Mouse (Mus musculus): Measurements from ENCODE around the gene Slc39a11.

The Slc39a11 gene

DNA sequence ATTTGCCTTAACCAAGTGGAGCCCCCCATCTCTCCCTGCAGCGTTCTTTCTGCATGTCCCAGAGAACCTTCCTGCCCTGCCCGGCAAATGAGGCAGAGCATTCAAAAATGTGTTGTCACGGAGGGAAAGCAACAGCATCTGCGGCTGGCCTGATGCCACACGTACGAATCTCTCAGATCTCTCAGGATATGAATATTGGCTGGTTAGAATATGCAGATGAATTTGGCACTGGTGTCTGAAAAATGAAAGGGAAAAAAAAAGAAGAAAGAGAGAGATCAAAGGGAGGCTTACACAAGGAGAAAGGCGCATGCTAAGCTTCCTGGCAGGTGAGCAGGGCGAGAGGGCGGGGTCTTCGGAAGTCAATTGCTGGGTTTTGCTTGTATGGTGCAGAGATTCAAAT, 443.8 kb downstream of the Slc39a11 start:
- no peak for DNase-seq (ENCODE audit: low read depth in 2 of 2, low spot score in 2 of 2)

DNA sequence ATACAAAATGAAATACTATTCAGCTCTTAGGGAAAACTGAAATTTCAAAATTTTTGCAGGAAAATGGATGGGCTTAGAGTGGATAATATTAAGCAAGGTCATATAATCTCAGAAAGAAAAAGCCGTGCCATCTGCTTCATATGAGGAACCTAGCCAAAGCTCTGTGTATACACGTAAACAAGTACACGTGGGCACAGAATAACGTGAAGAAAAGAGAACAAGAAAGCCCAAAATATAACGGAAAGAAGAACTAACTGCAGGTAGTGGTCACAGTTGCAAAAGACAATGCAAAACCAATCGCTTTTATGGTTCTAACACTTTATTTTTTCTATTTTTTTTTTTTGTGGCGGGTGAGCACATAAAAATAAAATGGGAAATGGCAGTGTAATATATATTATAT, 446.9 kb downstream of the Slc39a11 start:
- no peak for DNase-seq (ENCODE audit: low read depth in 2 of 2, low spot score in 2 of 2)

DNA sequence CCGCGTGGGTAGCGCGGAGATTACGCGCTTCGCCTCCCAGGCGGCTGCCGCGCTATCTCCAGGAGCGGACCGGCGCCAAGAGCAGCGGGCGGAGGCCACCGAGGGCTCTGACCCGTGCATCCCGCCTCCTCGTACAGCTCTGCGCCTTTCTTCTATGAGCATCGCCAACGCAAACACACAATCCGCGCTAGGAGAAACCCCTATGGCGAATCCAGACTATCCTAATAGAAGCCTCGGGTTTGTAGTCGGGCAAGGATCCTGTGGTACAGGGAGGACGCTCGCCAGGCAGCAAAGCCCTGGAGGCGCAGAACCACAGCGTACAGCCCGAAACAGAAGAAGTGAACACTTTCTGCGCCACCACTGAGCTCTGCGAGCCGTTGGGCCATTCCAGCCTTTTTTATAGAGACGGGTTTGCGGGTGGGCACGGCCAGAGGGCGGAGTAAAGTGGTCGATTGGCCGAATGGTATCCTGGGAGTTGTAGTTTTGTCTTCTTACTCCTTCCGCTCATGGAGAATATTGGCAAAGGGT, 448.3 kb downstream of the Slc39a11 start:
- DNase-seq (ENCODE audit: low read depth in 2 of 2, low spot score in 2 of 2) = peak; percentile 44 to 54

DNA sequence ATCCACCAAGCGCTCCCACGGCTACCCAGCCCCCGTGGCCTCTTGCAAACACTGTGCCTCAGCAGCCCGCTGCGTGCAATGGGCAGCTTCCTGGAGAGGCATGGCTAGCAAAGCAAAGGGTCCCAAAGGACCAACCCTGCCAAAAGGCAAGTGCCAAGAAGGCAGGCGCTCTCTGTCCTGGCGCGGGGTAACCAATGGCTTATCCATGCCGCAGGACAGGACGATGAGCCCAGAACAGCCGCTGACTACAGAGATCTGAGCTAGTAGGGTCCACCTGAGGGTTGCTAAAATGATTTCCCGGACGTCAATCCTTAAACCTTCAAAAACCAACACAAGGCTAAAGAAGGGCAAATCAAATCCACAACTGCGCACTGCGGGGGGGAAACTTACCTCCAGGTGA, 449.0 kb downstream of the Slc39a11 start:
- DNase-seq (ENCODE audit: low read depth in 2 of 2, low spot score in 2 of 2) = no peak

DNA sequence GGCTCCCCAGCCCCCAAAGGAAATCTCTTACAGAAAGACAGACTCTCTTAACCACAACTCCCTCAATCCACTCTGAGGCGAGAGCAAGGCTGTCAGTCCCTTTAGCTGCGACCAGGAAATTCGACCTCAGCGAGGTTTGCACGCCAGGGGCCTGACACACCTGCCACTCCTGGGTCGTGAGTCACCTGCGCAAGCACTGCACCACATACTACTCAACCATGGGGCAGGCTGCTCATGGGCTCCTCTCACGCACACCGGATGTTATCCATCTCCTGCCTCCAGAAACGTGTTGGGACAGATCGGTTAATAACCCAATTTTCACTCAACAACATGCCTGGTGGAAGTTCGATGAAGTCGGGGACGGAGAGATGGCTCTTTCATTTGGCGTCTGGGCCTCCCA, 451.3 kb downstream of the Slc39a11 start:
- no peak for DNase-seq (ENCODE audit: low read depth in 2 of 2, low spot score in 2 of 2)

DNA sequence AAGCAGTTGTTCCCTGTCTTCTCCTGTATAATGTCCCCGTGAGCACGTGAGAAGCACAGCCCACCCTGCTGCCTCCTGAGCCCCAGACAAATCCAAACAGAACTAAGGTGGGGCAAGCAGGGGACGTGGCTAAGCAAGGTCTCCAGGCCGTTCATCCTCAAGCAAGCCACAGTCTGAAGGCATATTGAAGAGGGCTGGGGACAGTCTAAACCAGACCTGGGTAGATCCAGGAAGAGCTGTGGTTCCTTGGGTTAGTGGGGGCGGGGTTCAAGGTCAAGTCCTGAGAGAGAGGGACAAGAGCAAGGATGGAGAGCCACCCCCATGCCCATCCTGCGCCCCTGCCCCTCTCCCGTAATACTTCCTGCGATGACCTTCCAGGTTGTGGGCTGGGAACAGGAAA, 452.3 kb downstream of the Slc39a11 start:
- DNase-seq (ENCODE audit: low read depth in 2 of 2, low spot score in 2 of 2) = no peak

DNA sequence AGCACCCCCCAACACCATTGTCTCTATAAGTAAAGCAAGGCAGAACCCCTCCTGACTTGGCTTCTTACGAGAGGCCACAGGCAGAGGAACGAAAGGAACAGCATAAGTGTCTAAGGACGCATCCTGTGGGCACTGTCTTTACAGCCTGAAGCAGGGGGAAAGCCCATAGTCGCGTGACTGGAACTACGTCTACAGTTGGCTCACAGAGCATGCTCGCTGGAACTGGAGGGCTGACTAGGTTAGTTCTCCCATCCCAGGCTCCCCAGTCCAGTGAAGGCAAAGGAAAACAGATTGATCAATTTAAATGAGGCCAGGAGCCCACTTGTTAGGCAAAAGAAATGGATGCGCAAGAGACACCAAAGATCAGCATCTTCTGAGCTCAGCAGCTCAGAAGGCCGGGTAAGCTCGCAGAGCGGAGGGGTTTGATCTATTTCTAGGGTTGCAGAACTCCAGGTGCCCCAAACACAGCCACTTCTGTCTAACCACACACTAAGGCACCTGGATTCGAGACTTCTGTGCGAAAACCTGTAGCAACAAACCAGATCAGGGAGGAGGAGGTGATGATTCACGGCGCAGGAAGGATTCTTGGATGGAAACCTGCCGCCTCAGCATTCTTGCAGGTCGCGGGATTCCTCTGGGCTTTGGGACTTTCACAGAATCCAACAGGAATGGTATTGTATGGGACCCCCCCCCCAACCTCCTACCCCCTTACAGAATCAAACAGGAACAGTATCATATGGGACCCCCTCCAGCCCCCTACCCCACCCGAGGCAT, 453.5 kb downstream of the Slc39a11 start:
- DNase-seq (ENCODE audit: low read depth in 2 of 2, low spot score in 2 of 2) = no peak
